Mouse (Mus musculus) brain, adult 2 months (tissue): ENCODE data around the gene Flot1.
A peak's percentile ranks its signal among the peaks of the same experiment; 100 is the strongest.
"Not testable (repeated sequence)": the region's sequence is repeated elsewhere in the genome, so short reads cannot be mapped to it uniquely, and the experiment has no call there.

Experiments used
- DNase-seq: peaks from one replicate; pipeline ENCODE4 v3.0.0; 2011; ENCODE audit warnings: low read depth, low spot score

Gene Flot1

GRCm38 (mm10) chr17:35836178-35836965 is 13.3 kb downstream of the Flot1 start:
- peak; percentile 95 for DNase-seq

- DNase-seq, result peak; percentile 88
These were observed 14.0 kb downstream of the Flot1 start for GRCm38 (mm10) chr17:35836991-35837422.

DNA sequence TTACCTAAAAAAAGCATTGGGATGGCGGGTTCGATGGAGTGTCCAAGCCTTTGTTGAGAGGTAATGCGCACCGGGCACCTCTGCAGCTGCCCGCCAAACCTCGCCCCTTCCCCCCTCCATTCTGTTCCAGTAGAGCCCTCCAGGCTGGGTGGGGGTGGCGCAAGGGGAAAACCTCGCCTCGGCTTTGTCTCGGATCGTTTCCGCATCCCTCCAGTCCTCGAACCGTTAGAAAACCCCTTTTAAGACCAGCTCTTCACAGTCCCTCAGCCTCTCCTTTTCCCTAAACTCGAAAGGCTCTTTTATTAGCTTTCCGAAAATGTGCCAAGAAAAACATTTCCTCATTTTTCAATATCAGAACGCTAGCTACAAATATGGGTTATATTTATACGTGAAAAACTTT is 14.5 kb downstream of the Flot1 start:
- peak; percentile 51 for DNase-seq

- DNase-seq, result peak; percentile 99
These were observed 15.1 kb downstream of the Flot1 start, which contains the start of gene Tubb5 for GRCm38 (mm10) chr17:35838122-35838544. Gene Tubb5 (minus strand): TSS chr17:35838306.

GRCm38 (mm10) chr17:35838570-35838969 is 15.5 kb downstream of the Flot1 start:
- no peak for DNase-seq

DNA sequence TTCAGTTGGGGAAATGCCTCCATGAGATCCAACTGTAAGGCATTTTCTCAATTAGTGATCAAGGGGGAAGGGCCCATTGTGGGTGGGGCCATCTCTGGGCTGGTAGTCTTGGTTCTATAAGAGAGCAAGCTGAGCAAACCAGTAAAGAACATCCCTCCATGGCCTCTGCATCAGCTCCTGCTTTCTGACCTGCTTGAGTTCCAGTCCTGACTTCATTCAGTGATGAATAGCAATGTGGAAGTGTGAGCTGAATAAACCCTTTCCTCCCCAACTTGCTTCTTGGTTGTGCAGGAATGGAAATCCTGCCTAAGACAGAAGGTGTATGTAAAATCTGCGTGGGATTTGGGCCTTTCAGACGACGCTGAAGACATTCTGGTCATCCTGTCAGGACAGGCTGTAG is 16.0 kb downstream of the Flot1 start:
- DNase-seq, result not testable (repeated sequence)

- no peak for DNase-seq
These were observed 17.5 kb downstream of the Flot1 start for GRCm38 (mm10) chr17:35840561-35840960.

- peak; percentile 100 for DNase-seq
These were observed 18.3 kb downstream of the Flot1 start, which contains the start of gene Mdc1 for GRCm38 (mm10) chr17:35841076-35841950. Gene Mdc1 (plus strand): TSS chr17:35841515.

GRCm38 (mm10) chr17:35842006-35842405 is 19.0 kb downstream of the Flot1 start:
- DNase-seq, result no peak

GRCm38 (mm10) chr17:35843514-35843913 is 20.5 kb downstream of the Flot1 start:
- DNase-seq, result no peak

DNA sequence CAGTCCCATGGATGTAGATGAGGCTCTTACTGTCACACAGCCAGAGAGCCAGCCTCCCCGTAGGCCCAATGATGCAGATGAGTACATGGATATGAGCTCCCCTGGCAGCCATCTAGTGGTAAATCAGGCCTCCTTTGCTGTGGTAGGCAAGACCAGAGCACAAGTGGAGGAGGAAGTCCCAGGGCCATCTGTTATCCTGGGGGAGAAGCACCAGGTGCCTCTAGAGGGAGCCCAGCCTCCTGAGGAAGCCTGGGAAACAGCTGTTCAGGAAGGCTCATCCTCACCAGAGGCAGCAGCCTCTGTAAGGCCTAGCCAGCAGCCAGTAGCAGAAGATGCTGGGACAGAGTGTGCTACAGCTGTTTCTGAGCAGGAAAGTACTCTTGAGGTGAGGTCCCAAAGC is 25.1 kb downstream of the Flot1 start:
- peak; percentile 83 for DNase-seq

GRCm38 (mm10) chr17:35850974-35851373 is 27.9 kb downstream of the Flot1 start:
- DNase-seq, result no peak

DNA sequence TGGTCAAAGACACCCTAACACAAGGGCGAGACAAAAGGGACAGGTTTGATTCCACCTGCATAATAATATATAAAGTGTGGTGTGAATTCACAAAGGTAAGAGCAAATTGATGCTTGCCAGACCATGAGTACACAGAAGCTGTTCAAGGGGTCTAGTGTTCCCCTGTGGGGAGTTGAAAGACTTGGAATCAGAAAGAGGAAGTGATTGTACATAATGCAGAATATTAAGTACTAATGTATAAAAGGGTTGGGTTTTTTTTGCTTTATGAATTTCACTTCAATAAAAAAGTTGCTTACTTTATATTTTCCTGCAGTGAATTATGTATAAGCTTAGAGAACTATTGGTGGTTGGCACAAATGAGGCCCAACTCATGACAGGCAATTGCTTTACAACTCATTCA is 36.3 kb downstream of the Flot1 start:
- DNase-seq, result no peak

GRCm38 (mm10) chr17:35859835-35860234 is 36.8 kb downstream of the Flot1 start:
- no peak for DNase-seq

- no peak for DNase-seq
These were observed 37.8 kb downstream of the Flot1 start for GRCm38 (mm10) chr17:35860831-35861197.

DNA sequence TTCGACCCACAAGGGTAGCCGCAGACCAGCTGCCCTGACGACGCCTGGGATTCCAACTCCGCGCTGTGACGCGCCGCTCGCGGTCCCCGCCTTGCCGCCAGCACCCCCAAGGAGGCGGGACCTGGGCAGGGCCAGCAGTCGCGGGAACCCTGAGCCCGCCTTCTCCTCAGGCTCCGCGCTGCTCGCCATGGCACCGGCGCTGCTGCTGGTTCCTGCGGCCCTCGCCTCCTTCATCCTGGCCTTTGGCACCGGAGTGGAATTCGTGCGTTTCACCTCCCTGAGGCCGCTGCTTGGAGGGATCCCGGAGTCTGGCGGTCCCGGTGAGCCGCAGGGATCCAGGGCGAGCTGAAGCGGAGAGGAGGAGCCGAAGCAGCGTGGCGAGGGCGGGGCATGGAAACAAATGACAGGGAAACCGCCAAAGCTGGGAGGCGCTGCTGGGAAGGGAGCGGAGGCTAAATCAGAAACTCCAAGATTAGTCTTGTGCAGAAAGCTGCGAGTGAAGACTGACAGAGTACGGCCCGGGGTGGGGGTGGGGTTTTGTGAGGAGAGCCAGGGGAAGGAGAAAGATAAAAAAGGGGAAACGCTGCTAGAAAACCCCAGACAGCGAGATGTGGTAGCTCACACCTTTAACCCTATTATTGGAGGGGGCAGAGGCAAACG is 38.3 kb downstream of the Flot1 start, which contains the start of gene Nrm:
Gene Nrm, plus strand, starts transcription at position 121 of the 660 bp plus-strand sequence.
- DNase-seq, result peak; percentile 95

- DNase-seq, result no peak
These were observed 41.9 kb downstream of the Flot1 start for GRCm38 (mm10) chr17:35864832-35865353.

DNA sequence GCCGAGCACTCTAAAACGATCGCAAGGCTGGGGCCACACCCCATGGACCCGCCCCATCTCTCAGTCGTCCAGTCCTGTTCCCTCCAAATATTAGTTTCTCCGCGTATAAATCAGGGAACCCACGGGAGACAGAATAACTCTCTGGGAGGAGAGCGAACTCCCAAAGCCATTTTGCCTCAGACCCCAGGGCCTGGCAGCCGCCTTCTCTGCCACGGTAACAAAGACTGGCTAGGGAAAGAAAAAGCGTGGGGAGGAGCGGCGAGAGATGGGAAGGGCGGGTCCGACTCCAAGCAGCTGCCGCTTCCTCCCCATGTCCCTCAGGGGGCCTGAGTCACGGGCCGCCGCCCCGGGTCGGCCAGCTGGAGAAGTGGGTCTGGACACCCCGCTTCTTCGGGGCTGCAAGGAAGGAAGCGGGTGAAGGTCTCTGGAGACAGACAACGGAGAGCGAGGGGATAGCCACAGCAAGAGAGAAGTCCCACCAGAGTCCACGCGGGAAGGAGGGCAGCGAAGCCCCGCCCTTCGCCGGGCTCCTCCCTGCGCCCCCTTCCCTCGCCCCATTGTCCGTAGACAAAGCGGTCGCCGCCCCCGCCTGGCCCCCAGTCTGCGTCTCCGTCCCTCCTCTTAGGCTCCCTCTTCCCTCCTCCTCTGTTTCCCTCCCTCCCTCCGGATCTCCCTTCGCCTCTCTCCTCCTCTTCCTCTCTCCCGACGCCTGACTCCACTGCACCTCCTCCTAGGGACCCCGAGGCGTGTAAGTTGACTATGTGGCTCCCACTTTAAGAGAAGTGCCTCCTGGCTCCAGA is 42.7 kb downstream of the Flot1 start, which contains the start of gene Ppp1r18:
Gene Ppp1r18, plus strand, starts transcription at position 113 of the 800 bp plus-strand sequence.
- peak; percentile 40 for DNase-seq

DNA sequence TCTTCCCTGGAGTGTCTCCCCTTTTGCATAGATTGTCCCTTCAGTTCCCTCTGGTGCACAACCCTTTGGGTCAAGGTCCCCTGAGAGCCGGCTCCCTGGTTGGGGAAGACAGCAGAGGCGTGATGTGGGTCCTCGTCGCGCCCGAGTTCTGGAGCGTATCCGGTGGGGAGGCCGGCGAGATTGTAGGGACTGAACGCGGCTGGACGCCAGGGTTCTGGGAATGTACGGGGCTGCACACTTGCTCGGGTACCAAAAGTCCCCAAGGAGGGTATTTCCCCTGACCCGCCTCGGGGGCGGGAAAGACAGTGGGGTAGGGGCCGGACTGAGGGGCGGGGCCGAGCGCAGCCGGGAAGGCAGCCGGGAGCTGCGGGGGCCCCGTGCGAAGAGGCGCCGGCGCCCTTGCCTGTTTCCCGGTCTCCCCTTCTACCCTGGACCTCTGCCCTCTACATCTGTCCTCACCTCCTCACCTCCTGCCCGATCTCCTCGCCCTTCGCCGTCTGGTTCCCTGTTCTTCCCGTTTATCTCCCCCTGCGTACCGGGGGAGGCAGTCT is 43.3 kb downstream of the Flot1 start:
- DNase-seq, result no peak
